Mouse (Mus musculus): ENCODE measurements around the gene Cdc37l1. TPM values are rescaled to one million over a fixed set of nuclear protein-coding genes. Genes with fewer than 3 reads are reported as not detected.

Gene Cdc37l1
- polyA plus RNA-seq, 1 experiment from 2014 or later: 62.3 TPM

- Histone ChIP-seq H3K4me1 (ENCODE audit: control insufficient read depth, insufficient read depth, low read length) (no peaks in the 10 kb centered on the region), H3K9ac (replicated peaks; ENCODE audit: low read length) (no peak overlapping the region), H3K27me3 (ENCODE audit: control insufficient read depth, insufficient read depth, low read length) (no peaks in the 10 kb centered on the region), H3K9me3 (ENCODE audit: control insufficient read depth, low read length) (no peaks in the 10 kb centered on the region), H3K4me2 (ENCODE audit: low read length) (no peak overlapping the region), H3K36me3 (ENCODE audit: control insufficient read depth, insufficient read depth, low read length) (no peaks in the 10 kb centered on the region), H3K4me3 (replicated peaks; ENCODE audit: low read depth, low read length) (no peak overlapping the region), H3K27ac (replicated peaks; ENCODE audit: low read depth, low read length) (no peak overlapping the region)
- DNase-seq (peak; percentile 79), ATAC-seq (ENCODE audit: low FRiP score, low TSS enrichment) (no peak)
- 62% methylated on average over 6 of the region's 6 CpGs for WGBS
Observed at GRCm38 (mm10) chr19:29074802-29075201, 84.7 kb downstream of the Cdc37l1 start.

Other genes starting within 250 kb of the Cdc37l1 start
- 19.8 and 21.7 TPM in 2 replicates for gene Slc1a1, start 155.3 kb upstream of the Cdc37l1 start, polyA plus RNA-seq (2014; fragmentation: Nextera tagmentation; extraction: Ambion mirVana)
- 14.7 and 17.0 TPM in 2 replicates for gene Plpp6, start 26.4 kb upstream of the Cdc37l1 start, polyA plus RNA-seq (2014; fragmentation: Nextera tagmentation; extraction: Ambion mirVana)
- 0.85 and 0.96 TPM in 2 replicates for gene 4430402I18Rik, start 22.6 kb upstream of the Cdc37l1 start, polyA plus RNA-seq (2014; fragmentation: Nextera tagmentation; extraction: Ambion mirVana)
- gene Ak3, start 57.6 kb downstream of the Cdc37l1 start, polyA plus RNA-seq (2014; fragmentation: Nextera tagmentation; extraction: Ambion mirVana): 55.1 and 79.5 TPM in 2 replicates
- gene Rcl1, start 111.0 kb downstream of the Cdc37l1 start, polyA plus RNA-seq (2014; fragmentation: Nextera tagmentation; extraction: Ambion mirVana): 28.4 and 33.2 TPM in 2 replicates